Mouse (Mus musculus): ENCODE data around the gene Myo16.

GRCm38 (mm10) chr8:10519276-10519675 lies 365.6 kb downstream of the Myo16 start:
- TF ChIP-seq POLR2A (IDR thresholded peaks at IDR 0.05; ENCODE audit: control insufficient read depth, low read depth, low read length) = no peak
- TF ChIP-seq CTCF (IDR thresholded peaks at IDR 0.05; ENCODE audit: control insufficient read depth, insufficient read depth, insufficient replicate concordance, low read depth, low read length) = no peak

All from testis, adult 2 months (tissue).